Mouse (Mus musculus) T-cell, adult 2 months (primary cell): Measurements from ENCODE around the gene Pla2r1.

Experiments
- DNase-seq: peaks from one replicate; pipeline ENCODE4 v3.0.0; 2022; ENCODE audit warnings: low spot score

Pla2r1 gene

GRCm38 (mm10) chr2:60404763-60405162 lies 148.3 kb downstream of the Pla2r1 start:
- no peak for DNase-seq

- no peak for DNase-seq
Observed at GRCm38 (mm10) chr2:60401694-60402093, 151.4 kb downstream of the Pla2r1 start.

- no peak for DNase-seq
Observed at GRCm38 (mm10) chr2:60393786-60394185, 159.3 kb downstream of the Pla2r1 start.

GRCm38 (mm10) chr2:60392286-60392685 lies 160.8 kb downstream of the Pla2r1 start:
- DNase-seq, result no peak

- DNase-seq, result no peak
Observed at GRCm38 (mm10) chr2:60387363-60387762, 165.7 kb downstream of the Pla2r1 start.

GRCm38 (mm10) chr2:60386835-60387234 lies 166.3 kb downstream of the Pla2r1 start:
- no peak for DNase-seq

GRCm38 (mm10) chr2:60384763-60385085 lies 168.4 kb downstream of the Pla2r1 start:
- DNase-seq, result no peak

GRCm38 (mm10) chr2:60384083-60384762 lies 168.9 kb downstream of the Pla2r1 start:
- DNase-seq, result no peak

- DNase-seq, result peak; percentile 86
Observed at GRCm38 (mm10) chr2:60382858-60383669, 170.0 kb downstream of the Pla2r1 start, which contains the start of gene Ly75. Ly75 (minus strand) TSS chr2:60383303.

GRCm38 (mm10) chr2:60382346-60382745 lies 170.8 kb downstream of the Pla2r1 start:
- DNase-seq, result peak; percentile 56

- no peak for DNase-seq
Observed at GRCm38 (mm10) chr2:60377260-60377659, 175.8 kb downstream of the Pla2r1 start.

- no peak for DNase-seq
Observed at GRCm38 (mm10) chr2:60375608-60376107, 177.4 kb downstream of the Pla2r1 start.

GRCm38 (mm10) chr2:60375126-60375525 lies 178.0 kb downstream of the Pla2r1 start:
- DNase-seq, result peak; percentile 50

- DNase-seq, result no peak
Observed at GRCm38 (mm10) chr2:60370188-60370587, 182.9 kb downstream of the Pla2r1 start.

- no peak for DNase-seq
Observed at GRCm38 (mm10) chr2:60369454-60369853, 183.7 kb downstream of the Pla2r1 start.

- DNase-seq, result no peak
Observed at GRCm38 (mm10) chr2:60367871-60368270, 185.2 kb downstream of the Pla2r1 start.
